Mouse (Mus musculus): Measurements from ENCODE around the gene Neurod1. TPM values are rescaled to one million over a fixed set of nuclear protein-coding genes. Genes with fewer than 3 reads are reported as not detected.

Neurod1 gene
- total RNA-seq, 2 experiments from 2014 or later = 20.2 to 20.8 TPM

Other genes with a start within 250 kb of the Neurod1 start
- gene Itga4, start 201.3 kb downstream of the Neurod1 start, total RNA-seq (2021) = 10 to 100 TPM; 12.2 to 12.3 TPM
- gene Cerkl, start within 50 bp of the Neurod1 start, total RNA-seq (2021) = 1 to 10 TPM; 1.7 to 3.1 TPM
- 10 to 100 TPM; 20.2 to 26.8 TPM for gene Itprid2, start 178.6 kb upstream of the Neurod1 start, total RNA-seq (2021)

Measured in left cerebral cortex, postnatal 10 days (tissue).